Mouse (Mus musculus): ENCODE results near the gene Slc5a10.

The Slc5a10 gene

GRCm38 (mm10) chr11:61705581-61705980 is 15.0 kb downstream of the Slc5a10 start:
- no peak for DNase-seq (ENCODE audit: low read depth, low spot score)

GRCm38 (mm10) chr11:61702494-61702893 is 18.1 kb downstream of the Slc5a10 start:
- no peak for DNase-seq (ENCODE audit: low read depth, low spot score)

DNA sequence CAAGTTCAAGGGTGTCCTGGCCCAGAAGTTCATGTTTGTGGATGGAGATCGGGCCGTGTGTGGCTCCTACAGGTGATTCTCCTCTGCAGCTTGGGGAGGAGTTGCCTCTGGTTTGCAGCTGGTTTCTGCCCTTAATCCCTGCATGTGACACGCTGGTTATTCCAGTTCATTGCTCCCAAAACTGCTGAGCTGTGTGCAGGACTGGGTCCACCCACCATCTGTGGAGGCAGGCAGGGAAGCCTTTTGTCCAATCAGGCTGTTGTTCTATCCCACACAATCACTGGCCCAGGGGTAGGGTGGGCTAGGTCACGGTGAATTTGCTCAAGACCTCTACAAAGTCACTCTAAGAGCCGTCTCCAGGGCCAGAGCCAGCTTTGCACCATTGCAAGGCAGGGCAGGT is 18.9 kb downstream of the Slc5a10 start:
- DNase-seq (ENCODE audit: low read depth, low spot score) = no peak

GRCm38 (mm10) chr11:61699933-61700332 is 20.7 kb downstream of the Slc5a10 start:
- DNase-seq (ENCODE audit: low read depth, low spot score) = no peak

- no peak for DNase-seq (ENCODE audit: low read depth, low spot score)
These were observed 21.2 kb downstream of the Slc5a10 start for GRCm38 (mm10) chr11:61699460-61699859.

GRCm38 (mm10) chr11:61698852-61699251 is 21.8 kb downstream of the Slc5a10 start:
- no peak for DNase-seq (ENCODE audit: low read depth, low spot score)

GRCm38 (mm10) chr11:61692996-61693395 is 27.6 kb downstream of the Slc5a10 start:
- DNase-seq (ENCODE audit: low read depth, low spot score) = no peak

GRCm38 (mm10) chr11:61687595-61687994 is 33.0 kb downstream of the Slc5a10 start:
- no peak for DNase-seq (ENCODE audit: low read depth, low spot score)

DNA sequence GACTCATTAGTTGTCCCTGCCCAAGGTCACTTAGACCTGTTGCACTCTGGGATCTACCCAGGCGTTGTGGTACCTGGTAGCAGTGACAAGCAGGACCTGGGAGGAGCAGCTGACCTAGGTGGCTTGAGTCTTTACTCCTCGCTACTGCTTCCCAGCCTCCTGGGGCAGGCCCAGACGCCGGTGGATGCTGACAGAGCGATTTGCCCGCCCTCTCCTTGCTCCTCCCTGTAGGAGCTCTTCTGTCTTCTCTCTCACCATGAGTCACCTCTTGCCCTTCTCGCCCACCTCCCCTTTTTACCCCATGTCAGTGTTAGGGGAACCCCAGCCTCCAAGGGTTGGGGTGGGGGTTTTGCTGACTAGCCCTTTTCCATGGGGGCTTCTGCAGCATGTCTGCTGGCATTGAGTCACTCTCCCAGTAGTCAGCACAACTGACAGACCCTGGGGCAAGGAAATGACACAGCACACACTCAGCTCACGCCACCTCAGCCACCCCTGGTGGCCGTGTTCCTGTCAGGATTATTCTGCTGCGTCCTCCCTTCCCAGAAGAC is 33.6 kb downstream of the Slc5a10 start:
- DNase-seq (ENCODE audit: low read depth, low spot score) = no peak

DNA sequence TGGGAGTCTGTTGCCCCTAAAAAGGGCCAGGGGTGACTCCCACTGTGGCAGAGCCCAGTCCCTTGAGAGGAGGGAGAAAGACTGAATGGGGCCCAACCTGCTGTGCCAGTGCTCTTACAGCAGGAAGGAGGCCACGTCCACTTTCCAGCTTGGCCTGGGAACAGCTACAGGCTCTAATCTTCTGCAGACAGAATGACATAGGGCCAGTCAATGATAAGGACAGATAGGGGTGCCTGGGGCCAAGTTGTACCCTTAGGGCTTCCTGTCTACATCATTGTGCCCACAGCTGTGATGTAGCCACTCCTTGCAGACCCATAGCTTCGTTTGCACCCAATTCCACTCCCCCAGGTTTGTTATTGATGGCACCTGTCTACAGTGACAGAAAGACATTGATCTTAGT is 34.5 kb downstream of the Slc5a10 start:
- DNase-seq (ENCODE audit: low read depth, low spot score) = peak; percentile 36

GRCm38 (mm10) chr11:61685119-61685725 is 35.4 kb downstream of the Slc5a10 start:
- no peak for DNase-seq (ENCODE audit: low read depth, low spot score)

GRCm38 (mm10) chr11:61683907-61684731 is 36.5 kb downstream of the Slc5a10 start, which contains the start of gene Fam83g:
Gene Fam83g, plus strand, starts transcription at chr11:61684091.
- peak; percentile 79 for DNase-seq (ENCODE audit: low read depth, low spot score)

GRCm38 (mm10) chr11:61679091-61679866 is 41.3 kb downstream of the Slc5a10 start:
- DNase-seq (ENCODE audit: low read depth, low spot score) = no peak

- DNase-seq (ENCODE audit: low read depth, low spot score) = no peak
These were observed 42.9 kb downstream of the Slc5a10 start for GRCm38 (mm10) chr11:61677709-61678108.

GRCm38 (mm10) chr11:61676216-61676854 is 44.3 kb downstream of the Slc5a10 start:
- no peak for DNase-seq (ENCODE audit: low read depth, low spot score)

GRCm38 (mm10) chr11:61675332-61675731 is 45.3 kb downstream of the Slc5a10 start:
- DNase-seq (ENCODE audit: low read depth, low spot score) = no peak

DNA sequence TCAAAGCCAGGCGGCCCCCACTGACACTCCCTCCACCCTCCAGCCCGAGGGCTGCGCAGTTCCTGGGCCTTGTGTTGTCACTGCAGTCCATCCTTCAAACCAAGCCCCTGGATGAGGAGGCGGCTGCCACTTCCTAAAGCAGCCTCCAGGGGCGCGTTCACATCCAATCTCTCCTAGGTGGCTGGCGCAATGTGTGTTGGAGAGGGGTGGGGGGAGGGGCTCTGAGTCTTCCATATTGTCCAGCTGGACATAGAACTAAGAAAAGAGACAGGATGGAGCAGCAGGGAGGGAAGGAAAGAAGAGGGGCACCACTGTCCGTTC is 45.8 kb downstream of the Slc5a10 start:
- DNase-seq (ENCODE audit: low read depth, low spot score) = no peak

DNA sequence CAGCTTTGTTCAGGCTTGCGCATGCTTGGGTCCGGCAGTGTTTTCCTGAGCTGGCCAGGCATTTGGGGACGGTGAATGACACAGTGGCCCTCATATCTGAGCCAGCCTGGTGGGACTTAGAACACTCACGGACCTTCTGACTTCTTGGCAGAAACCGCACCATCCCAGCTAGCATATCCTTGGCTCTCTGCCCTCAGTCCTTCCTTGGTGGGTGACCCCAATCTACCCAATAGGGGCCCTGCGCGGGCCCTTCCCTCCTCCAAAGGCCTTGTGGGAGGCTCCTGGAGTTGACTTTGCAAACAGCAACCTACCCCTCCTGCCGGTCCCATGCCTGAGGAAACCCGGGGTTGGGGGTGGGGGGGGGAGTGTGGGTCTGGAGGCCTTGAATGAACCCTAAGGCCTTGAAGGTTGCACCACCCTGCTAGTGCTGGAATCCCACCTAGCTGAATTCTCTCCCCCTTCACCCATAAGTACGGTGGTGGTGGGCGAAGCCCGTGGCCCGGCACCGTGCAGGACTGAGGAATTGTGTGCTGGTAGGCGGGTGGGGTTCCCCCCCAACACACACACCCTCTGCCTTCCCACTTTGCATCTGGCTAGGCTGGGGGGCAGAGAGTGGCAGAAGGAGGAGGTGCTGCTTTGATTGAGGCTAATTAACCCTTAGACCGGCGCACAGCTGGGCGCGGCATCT is 46.3 kb downstream of the Slc5a10 start:
- DNase-seq (ENCODE audit: low read depth, low spot score) = no peak

DNA sequence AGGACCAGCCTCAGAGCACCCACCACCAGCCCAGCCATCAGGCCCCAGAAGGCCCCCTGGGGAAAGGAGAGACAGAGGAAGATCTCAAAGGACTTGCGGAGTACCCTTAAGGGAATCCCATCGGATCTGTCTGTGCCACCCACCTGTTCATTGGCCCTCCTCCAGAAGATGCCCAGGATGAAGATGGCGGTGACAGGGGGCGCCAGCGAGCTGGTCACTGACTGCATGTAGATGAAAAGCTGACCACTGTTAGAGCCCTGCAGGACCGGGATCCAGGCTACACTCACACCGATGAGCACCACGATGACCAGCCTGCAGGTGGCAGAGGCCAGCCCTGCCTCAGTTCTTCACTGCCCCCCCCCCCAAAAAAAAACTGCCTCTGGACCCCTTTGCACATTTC is 46.9 kb downstream of the Slc5a10 start:
- DNase-seq (ENCODE audit: low read depth, low spot score) = no peak

GRCm38 (mm10) chr11:61671781-61672383 is 48.7 kb downstream of the Slc5a10 start:
- no peak for DNase-seq (ENCODE audit: low read depth, low spot score)

Measured in c-Kit-negative CD71-positive TER-119-positive erythroid progenitor cells, embryonic 14.5 days (primary cell).